Mouse (Mus musculus) ZHBTc4 (cell line): ENCODE results near the gene Cbx7.

Source experiments
- DNase-seq: peaks from one replicate; pipeline ENCODE4 v3.0.0-alpha.2; 2011; ENCODE audit warnings: low read depth, low spot score

Cbx7 gene

DNA sequence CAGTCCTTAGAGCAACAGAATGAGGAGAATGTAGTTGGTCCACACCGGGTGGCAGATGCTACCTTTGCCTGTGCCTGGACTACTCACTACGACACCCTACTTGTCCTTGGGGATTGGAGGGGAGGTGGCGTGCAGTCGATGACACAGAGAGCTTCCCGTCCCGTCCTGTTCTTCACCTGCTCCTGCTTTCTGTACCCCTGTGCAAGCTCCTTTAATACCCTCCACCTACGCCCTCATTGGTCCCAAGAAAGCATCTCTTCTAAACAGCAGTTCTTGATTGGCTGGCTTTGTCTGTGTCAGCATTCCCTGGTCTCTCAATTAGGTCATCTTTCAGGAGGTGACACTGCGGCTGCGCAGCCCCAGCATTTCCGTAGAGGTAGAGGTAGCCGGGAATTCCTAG is at the start of gene Cbx7:
Gene Cbx7 (minus strand): TSS at position 180 of the 400 bp plus-strand sequence.
- DNase-seq: peak; percentile 97

DNA sequence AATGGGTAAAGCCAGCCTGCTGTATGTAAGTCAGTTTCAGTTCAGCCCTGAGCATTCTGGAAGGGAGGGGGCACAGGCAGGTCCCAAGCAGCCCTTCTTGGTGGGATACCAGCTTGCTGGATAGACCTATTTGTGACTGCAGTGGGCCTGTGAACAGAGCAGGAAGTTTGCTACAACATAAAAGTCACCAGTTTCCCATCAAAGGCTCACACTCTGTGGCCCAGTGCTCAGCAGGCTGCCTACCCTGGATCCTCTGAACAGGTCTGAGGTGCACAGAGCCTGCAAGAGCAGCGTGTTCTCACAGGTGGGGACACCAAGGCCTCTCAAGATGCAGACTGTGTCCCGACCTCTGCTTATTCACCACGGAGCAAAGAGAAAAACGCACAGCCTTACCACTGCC is 49.6 kb upstream of the Cbx7 start:
- DNase-seq: no peak

DNA sequence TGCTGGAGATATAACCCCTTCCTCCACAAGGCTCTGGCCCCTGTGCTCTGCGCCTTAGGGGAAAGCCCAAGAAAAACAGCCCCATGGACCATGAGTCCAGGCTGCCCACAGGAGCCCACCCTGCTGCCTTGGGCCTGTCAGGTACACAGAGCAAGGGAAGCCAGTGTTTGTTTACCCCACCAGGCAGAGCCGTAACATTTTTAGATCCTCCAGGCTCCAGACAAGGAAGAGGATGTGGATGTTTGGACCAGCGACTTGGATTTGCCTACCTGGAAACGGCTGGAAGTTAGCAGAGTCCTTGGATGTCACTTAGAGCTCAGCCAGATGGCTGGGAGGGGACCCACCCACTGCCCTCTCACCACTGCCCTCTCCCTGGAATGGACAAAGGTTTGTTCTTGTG is 48.7 kb upstream of the Cbx7 start:
- no peak for DNase-seq

DNA sequence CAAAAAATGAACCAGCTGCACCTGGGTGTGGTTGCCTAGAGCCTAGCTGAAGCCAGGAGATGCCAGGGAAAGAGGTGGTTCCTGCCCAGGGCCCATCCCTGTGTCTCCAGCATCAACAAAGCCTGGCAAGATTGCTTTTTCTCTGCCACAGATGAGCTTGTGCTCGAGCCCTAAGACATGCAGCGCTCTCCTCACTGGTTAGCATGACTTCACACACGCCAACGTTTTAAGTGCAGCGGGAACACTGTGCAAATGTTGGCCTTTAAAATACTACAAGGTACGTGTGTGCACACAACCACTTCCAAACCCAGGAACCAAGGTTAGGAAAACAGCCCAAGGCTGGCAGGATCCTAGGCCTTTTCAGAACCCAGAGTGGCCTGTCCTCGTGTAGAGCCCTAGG is 48.3 kb upstream of the Cbx7 start:
- no peak for DNase-seq

DNA sequence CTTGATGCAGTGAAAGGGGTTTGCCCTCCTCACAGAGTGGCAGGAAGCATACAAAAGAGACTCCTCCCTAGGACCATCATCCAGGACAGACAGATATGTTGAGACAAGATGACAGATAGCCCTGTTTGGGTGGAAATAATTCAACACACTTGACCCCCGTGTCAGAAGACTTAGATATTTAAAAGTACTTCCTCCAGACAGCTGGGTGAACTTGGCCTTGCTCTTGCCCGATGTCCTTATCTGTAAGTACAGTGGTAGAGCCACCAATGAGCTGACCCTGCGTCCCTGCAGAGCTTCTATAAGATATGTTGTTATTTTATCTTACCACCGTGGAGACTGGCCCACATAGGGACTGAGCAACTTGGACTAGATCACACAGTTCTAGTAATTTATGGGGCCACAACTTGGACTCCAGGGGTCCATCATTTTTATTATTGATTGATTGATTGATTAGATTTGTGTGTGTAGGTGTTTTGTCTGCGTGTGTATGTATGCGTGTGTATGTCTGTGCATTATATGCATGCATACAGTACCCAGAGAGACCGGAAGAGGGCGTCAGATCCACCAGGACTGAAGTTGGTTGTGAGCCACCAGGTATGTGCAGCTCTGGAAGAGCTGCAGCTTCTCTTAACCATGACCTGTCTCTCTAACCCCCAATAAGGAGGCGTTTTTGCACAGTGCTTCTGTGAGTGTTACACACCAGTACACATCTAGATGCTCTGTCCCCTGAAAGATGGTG is 45.8 kb upstream of the Cbx7 start:
- DNase-seq: peak; percentile 67

DNA sequence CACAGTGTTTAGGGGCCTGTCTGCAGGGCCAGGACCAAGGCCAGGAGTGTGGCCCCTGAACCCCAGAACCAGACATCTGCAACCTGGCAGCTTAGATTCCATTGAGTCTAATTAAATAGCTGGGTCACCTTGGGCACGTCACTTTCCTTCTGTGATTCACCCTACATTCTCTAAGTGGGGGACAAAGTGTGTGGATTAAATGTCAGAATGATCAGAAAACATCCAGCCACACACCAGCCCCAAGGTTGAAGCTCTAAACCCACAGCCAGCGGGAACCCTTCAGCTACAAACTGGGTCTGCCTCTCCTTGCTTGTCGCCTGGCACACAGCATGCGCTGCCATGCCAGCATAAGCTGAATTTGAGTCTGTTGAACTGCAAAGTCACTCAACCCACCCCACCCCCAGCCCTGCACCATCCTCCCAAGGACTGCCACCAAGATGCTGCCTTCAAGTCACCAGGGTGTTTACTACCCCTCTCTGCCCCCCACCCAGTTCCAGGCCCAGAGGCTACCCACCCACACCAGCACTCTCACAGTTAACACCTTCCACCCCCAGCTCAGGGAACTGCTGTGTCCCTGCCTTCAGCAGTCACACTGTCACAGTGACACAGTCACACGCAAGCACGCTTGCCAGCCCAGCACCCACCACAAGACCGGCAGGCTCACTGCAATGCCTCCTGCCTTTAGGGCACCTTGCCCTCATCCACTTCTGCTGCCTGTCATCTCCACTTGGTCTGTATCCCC is 44.5 kb upstream of the Cbx7 start:
- DNase-seq: no peak

DNA sequence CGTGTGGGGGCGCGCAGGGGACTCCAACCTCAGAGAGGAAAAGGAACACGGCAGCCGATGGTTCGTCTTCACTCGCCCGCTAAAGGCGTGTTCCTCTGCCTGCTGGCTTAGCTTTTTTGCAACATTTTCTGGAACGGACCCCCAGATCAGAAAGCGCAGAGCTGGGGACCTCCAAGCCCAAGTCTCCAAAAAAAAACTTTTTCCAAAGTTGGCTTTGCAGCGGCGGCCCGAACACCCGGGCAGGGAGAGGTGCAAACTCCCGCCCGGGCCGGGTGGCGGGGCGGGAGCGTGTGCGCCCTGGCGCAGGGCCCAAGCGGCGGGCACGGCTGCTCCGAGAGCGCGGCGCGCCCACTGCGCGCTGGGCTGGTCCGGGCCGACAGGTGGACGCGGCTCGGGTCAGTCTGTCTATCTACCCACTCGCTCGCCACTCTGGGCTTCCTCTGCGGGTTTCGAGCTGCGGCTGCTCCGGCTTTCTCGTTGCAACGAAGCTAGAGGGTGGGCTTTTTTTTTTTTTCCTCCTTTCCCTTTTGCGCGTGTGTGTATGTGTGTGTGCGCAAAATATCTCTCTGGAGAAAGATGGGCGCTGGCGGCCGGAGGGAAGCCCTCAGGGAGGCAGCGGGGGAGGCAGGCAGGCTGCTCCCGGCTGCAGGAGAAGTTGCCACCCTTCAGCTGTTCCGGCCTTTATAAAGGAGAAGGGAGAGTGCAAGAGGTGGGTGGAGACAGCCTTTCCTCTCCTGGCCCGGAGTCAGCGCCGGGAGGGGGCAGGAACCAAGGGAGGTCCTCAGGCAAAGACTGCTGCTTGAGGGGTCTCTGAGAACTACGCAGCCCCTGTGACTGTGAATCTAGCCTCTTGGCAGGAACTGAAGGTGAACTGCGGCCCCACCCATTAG is 43.6 kb upstream of the Cbx7 start, which contains the start of gene Pdgfb:
Gene Pdgfb (minus strand): TSS at position 657 of the 890 bp plus-strand sequence.
- peak; percentile 72 for DNase-seq

DNA sequence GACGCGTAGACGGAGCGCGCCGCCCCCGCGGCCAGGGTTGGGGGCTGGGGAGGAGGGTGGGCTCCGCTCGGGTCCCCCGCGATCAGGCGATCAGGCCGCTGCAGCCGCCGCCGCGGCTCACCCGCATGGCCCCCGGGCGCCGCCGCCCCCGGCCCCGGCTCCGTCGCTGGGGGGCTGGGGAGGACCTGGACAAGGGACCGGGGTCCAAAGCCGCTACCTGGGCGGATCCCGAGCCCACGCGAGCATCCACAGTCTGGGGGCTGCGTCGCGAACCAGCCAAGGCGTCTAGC is 43.1 kb upstream of the Cbx7 start:
- DNase-seq: no peak

DNA sequence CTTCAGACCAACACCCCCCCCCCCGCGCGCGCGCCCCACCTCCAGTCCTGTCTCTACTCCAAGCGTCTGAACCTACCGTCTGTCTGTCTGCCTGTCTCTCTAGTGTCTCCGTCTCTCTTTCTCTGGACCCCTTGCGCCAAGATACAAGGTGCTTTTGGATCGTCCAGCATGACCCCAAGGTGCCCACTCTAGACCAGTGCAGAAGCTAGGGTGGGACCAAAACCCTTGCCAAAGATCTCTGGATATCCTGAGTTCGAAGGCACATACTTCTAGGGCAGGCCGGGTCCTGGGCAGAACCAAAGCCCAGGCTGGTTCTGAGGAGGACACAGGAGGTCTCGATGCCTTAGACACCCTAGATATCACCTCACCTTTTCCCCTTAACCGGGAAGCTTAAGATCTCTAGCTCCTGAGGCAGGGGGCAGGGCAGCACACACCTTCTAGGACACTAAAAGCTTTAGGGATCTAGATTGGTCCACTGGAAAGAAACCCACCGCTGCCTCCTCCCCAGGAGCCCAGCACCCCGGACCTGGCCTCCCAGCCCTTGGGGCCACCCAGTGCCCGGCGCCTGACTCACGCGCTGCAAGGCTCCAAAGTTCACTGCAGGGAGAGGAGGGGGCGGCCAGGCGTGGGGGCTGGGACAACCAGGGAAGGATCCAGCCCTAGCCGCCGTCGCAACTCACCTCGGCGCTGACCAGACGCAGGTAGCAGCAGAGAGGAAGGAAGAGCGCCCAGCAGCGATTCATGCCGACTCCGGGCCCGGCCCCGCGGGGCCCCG is 42.5 kb upstream of the Cbx7 start:
- DNase-seq: peak; percentile 37

DNA sequence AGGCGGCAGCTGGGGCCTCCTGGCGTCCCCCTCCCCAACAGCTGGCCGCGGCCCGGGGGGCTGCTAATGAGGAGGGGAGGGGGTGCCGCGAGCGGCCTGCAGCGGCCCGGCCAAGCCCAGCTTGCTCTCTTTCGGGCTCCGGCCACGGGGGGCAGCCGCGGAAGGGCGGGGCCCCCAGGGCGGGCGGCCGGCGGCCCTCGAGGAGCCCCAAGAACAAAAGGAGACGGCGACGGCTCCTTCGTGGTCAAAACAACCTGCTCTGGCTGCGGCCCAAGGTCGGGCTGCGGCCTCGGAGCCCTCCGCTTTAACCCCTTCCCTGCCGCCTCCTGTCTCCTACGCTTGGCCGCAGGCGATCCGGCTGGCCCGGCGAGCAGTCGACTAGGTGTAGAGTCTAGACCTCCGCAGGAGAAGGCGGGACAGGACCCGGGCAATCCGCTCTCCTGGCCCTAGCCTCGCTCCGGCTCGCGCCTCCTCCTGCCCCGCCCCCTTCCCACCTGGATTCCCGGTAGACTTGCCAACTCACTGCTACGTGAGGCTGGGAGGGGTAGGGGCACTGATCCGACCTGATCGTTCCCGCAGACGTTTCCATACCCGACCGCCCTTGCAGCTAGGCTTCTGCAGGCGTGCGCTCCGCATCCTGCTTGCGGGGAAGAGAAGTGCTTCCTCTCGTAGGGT is 41.7 kb upstream of the Cbx7 start:
- DNase-seq: peak; percentile 81

DNA sequence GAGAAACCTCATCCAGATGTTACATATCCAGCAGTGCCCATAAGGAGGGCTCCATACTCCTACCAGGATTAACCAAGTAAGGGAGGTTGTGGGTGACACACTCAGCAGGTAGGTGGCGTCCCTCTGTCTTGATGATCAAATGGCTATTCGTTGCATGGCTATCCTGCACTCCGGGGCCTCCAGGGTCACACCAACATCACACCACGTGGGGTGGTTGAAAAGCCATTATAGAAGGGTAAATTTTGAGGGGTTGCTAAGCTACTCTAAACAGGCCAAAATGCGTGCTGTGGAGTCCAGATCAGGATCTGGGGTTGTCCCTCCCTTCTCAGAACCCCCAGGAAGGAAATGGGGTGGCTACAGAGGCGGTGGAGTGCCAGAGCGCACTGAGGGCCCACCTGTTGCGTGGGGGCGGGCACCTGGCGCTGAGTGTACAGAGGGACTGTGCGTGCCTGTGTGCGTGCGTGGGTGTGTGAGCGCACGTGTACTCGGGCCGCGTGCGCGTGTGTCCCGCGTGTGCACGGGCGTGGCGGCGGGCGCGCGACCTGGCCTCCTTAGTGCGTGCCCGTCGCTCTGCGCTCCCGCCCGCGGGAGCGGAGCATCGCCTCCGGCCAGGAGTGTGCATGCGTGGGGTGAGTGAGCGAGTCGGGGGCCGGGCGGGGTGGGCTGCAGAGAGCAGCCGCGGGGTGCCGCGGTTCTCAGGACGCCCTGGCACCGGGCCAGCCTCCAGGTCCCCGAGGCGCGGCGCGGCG is 41.0 kb upstream of the Cbx7 start:
- peak; percentile 78 for DNase-seq

DNA sequence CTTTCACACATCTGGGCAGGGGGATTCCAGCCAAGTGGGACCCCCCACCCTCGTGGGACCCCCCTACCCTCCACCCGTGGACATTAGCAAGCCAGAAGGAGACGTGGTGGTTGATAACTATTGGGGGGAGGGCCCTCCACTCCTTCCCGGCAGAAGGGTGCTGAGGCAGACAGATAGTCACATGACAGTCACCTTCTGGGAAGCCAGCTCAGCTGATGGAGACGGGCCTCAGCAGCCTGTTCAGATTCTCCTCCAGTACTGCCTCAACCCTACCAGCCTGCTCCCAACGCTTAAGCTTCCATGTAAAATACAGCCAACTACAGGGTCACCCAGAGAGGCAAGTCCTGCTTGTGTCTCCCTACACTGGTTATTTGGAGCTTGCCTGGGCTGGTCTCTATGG is 40.3 kb upstream of the Cbx7 start:
- DNase-seq: peak; percentile 25

DNA sequence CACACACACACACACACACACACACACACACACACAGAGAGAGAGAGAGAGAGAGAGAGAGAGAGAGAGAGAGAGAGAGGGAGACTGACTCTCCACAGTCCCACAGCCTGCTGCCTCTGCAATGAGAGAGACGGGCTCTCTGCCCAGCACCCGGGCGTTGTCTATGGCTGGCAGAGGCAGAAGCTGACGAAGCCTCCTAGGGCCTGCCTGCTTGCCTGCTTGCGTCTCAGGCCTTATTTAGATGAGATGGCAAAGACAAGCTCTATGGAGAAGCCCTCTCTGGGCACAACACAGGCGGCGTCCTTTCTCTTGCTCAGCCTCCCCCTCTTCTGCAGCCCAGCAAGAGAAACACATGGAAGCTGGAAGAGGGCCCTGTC is 39.3 kb upstream of the Cbx7 start:
- DNase-seq: no peak

DNA sequence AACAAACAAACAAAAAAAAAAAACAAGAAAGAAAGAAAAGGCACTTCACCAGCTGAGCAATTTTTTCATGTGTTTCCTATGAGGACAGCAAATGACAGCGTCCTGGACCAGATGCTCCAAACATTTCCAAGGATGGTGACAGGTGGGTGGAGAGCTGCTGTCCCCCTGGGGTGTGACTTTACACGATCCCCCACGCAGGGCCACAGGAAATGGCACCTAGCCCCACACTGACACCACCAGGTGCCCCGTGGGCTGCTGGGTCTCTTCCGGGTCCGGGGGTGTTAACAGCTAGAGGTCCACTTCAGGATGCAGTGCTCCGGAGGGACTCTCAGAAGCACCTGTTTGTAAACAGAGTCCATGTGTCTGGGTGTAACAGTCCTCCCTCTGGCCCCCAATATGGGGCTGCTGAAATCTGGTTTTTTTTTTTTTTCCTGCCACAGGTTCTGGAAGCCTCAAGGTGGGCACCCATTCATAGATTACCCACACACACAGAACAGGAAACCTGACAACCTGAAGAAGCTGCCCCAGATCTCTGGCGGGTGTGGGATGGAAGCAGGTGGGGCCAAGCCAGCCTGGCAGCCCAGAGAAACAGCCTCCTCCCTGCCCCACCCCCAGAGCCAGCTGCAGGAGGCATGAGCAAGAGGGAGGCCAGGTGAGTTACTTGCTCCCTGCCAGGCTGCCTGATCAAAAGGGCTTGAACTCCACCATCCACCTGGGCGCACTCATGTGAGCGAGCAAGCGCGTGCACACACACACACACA is 38.7 kb upstream of the Cbx7 start:
- no peak for DNase-seq

DNA sequence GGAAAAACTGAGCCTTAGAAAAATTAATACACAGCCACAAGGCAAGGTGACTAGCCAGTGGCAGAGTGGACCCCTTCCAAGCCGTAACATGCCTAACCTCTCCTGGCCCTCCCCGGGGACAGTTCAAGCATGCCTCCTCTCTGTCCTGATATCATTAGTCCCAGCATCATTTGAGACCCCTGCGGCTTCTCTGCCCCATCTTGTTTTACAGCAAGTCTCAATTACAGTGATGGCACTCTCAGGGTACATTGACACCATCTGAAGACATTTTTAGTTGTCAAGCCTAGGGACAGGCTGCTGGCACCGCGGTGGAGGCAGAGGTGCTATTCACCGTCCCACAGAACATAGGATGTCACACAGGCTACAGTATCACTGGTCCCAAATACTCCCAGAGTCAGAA is 37.5 kb upstream of the Cbx7 start:
- no peak for DNase-seq

DNA sequence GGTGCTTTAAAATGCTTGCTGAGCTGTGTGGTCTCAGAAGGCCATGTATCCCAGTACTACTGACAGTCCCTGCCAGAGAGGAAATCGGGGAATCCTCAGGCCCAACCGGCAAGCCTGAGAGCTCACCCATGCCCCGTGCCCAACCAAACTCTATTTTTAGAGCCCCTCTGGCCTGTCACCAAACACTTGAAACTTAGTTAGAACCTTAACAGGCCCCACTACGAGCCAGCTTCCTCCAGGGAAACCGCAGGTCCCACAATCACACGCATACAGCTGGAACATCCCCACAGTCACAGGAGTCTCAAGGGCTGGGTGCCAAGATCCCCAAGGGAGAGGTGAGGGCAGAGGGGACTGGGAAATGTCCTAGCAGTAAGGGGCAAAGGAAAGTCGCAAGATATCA is 35.2 kb upstream of the Cbx7 start:
- no peak for DNase-seq

DNA sequence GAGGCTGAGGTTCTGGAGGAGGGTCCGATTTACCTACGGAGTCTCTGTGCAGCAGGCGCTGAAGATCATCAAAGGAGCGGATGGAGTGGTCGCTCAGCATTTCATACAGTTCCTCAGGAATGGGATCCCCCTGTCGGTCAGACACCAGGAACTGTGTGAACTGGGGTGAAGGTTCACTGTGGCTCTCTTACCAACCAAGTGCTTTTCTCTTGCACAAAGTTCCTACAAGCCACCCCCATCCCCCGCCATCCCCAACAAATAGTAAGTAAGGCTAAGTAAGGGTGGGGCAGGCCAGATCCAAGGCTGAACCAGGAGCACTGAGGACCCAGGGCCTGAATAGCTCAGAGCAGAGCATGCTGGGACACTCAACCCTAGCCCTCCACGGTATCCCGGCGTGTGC is 34.5 kb upstream of the Cbx7 start:
- peak; percentile 36 for DNase-seq

DNA sequence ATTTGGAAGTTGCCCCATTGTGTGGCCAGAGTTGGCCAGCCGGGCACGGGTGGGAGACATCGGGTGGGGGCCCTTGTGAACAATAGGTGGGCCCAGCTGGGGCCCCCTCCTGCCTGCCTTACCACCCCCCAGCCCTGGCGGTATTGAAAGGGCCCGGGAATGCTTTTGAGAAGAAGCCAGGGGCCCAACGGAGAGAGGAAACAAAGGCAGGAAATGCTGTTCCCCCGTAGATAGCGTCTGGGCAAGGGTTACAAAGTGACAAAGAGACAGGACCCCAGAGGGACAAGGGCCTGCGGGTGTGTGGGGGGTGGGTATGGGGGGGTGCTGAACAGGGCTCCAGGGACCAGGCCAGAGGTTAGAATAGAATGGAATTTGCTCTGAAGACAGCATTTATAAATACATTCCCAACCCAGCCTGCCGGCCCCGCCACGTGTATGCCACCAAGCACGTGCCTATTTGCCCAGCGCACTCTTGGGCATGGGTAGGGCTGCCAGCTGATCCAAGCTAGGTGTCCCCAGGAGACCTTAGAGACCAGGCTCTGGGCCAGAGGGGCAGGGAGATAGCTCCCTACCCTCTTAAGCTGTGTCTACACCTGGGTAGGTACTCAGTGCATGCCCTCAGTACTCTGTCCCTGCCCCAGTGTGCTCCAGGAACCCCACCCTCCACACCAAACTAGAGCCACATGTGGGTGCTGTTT is 33.9 kb upstream of the Cbx7 start:
- DNase-seq: no peak

DNA sequence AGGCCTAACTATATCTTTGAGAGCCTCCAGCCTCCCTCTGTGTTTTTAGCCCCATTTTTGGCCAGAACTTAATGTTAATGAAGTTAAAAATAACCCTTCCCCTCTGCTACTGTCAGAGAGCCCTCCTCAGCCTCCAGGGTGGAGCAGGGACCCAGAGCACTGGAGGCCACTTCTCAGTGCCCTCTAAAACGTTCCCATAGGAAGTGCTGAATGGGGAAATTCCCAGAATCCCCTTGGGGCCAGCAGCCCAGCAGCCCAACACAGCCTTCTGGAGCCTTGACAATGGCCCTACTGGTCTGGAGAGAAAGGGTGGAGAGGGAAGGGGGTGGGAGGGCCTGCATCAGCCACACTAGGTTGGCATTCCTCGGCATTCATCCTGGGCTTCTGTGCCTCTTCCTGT is 32.7 kb upstream of the Cbx7 start:
- no peak for DNase-seq
